Mouse (Mus musculus) myocyte (in vitro differentiated cells): ENCODE data around the gene Oit1.

Experiments
- E2F4 ChIP-seq: IDR thresholded peaks from one replicate; pipeline ENCODE4 v1.6.1; 2011; ENCODE audit warnings: mild to moderate bottlenecking, control low read depth, moderate library complexity; ENCODE audit not compliant: insufficient read depth
- MAX ChIP-seq: IDR thresholded peaks from one replicate; pipeline ENCODE4 v1.6.1; 2011; ENCODE audit warnings: low read depth, mild to moderate bottlenecking, control low read depth
- MYOD1 ChIP-seq, 3 experiments: IDR thresholded peaks; one replicate each; pipeline ENCODE4 v1.6.1; 2011; ENCODE audit warnings: control low read depth in 2 of 3, low read depth in 2 of 3, mild to moderate bottlenecking in 2 of 3, moderate library complexity in 1 of 3; ENCODE audit not compliant: insufficient read length in 2 of 3, control insufficient read depth in 1 of 3
- POLR2A ChIP-seq: IDR thresholded peaks from one replicate; pipeline ENCODE4 v1.6.1; 2011; ENCODE audit warnings: low read depth, mild to moderate bottlenecking, control low read depth, moderate library complexity; ENCODE audit not compliant: insufficient read length

- no peak for TF ChIP-seq POLR2A
- no peak for TF ChIP-seq MAX
- TF ChIP-seq E2F4, result no peak
- TF ChIP-seq MYOD1 (IDR thresholded peaks at IDR 0.05; ENCODE audit: control insufficient read depth in 1 of 3, insufficient read length in 2 of 3, low read depth in 2 of 3), result no peak
These were observed 10.6 kb downstream of the Oit1 start for GRCm38 (mm10) chr14:8367727-8368520.
